Mouse (Mus musculus) liver, postnatal 0 days (tissue): ENCODE results near the gene Chrna1.

ENCODE experiments used
- CTCF ChIP-seq: sonication (generic); IDR thresholded peaks from 2 replicates; pipeline ENCODE4 v1.5.1; 2016; ENCODE audit warnings: antibody characterized with exemption, low read depth
- EP300 ChIP-seq: IDR thresholded peaks from 2 replicates; pipeline ENCODE4 v1.6.1; 2016; ENCODE audit warnings: antibody characterized with exemption, low read depth, mild to moderate bottlenecking

DNA sequence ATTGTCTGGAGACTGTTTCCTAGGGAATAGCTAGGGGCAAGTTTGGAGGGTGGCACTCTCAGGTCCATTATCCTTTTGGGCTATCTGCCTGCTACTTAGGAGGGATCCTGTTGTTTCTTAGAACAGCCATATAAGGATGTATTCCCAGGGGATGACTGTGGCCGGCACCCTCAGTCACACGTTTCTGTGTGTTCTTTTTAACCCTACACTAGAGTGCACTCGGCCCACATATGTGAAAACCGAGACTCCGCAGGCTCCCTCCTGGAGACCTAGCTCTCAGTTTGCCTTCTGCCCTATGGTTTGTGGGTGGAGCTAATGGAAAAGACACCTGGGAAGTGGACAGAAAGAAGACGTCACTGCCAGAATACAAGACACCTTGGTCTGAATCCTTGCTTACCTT is 11.1 kb upstream of the Chrna1 start:
- TF ChIP-seq CTCF (no peak), EP300 (no peak)
